Mouse (Mus musculus) urinary bladder, postnatal 25 days (tissue): ENCODE data around the gene Chchd5.

Experiments
- DNase-seq: peaks from one replicate; pipeline ENCODE4 v3.0.0; 2022; ENCODE audit warnings: low spot score

The Chchd5 gene

GRCm38 (mm10) chr2:129152751-129153150 lies 23.3 kb downstream of the Chchd5 start:
- DNase-seq: no peak

GRCm38 (mm10) chr2:129164815-129165214 lies 35.3 kb downstream of the Chchd5 start:
- no peak for DNase-seq

DNA sequence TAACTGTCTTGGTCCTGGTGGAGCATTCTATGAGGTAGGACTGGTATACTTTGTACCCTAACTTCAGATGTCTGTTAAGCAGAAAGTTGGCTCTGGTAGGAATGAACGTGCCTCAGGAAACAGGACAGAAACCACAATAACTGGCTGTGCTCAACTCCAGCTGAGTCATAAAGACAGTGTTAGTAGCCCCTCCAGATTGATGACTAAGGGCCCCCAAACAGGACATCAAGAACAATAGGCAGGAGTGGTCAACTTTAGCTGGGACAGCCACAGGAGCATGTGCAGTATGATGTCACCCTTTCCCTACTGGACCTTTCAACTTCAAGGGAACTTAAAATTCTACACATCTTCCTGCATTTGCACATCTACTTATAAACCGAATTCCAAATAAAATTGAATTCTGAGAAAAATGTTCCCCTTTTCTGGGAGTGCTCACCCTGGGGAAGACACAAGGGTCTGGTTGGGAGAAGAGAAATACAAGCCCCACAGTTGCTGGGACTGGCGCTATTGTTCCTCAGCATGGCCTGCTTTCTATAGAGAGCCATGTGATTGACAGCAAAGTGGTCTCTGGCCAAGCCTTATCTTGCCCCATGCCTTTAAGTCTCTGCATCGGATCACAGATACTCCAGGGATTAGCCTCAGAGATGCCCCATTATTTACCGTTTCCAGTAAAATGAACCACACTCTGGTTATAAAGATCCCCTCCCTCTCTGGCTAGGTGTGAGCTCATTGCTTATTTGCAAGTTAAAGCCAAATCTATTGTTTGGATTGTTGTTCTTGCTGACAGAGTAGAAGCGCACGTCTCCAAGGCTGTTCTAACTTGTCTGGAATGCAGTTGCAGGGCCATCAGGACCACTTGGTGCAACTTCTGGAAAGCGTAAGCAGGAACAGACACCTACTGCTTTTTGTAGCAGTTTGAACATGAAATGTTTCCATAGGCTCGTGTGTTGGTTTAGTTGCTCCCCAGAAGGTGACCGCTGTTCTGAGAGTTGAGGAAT lies 37.3 kb downstream of the Chchd5 start:
- DNase-seq: no peak

GRCm38 (mm10) chr2:129173386-129173785 lies 43.9 kb downstream of the Chchd5 start:
- DNase-seq: no peak

DNA sequence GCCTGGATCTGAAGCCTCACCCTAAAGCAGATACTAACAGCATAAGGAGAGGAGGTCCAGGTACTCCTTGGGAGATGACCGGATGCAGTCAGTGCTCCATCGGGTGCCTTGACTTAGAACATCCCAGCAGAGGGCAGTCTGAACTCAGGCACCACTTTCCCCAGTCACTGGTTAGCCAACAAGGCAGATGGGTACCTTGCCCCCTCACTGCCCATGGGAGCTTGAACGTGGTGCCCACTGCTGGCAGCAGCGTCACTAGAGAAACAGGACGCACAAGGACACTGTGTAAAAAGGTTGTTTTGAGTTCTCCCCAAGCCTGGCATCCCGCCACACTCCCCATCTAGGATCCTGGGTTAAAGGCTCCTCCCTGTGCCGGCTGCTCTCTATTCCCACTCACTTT lies 45.0 kb downstream of the Chchd5 start:
- no peak for DNase-seq

DNA sequence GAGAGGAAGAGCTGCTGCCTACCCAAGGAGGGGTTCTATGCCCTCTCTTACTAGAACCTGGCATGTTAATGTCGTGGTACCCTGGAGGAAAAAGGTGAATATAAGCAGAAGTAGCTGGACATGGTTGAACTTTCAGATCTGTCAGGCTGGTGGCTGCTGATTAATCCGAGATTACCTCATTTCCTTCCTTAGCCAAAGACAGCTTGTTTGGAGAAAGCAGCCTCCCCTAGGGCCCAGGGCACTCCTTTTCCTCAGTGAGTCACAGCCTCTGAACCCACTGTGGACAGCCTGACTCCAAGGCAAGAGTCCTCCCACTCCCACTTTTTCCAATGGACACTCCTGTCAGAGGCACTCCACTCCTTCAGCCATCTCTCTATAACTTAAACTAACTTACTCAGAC lies 46.1 kb downstream of the Chchd5 start:
- DNase-seq: no peak

GRCm38 (mm10) chr2:129176676-129177420 lies 47.3 kb downstream of the Chchd5 start:
- DNase-seq: no peak

- no peak for DNase-seq
Observed at GRCm38 (mm10) chr2:129177661-129178060, 48.2 kb downstream of the Chchd5 start.

DNA sequence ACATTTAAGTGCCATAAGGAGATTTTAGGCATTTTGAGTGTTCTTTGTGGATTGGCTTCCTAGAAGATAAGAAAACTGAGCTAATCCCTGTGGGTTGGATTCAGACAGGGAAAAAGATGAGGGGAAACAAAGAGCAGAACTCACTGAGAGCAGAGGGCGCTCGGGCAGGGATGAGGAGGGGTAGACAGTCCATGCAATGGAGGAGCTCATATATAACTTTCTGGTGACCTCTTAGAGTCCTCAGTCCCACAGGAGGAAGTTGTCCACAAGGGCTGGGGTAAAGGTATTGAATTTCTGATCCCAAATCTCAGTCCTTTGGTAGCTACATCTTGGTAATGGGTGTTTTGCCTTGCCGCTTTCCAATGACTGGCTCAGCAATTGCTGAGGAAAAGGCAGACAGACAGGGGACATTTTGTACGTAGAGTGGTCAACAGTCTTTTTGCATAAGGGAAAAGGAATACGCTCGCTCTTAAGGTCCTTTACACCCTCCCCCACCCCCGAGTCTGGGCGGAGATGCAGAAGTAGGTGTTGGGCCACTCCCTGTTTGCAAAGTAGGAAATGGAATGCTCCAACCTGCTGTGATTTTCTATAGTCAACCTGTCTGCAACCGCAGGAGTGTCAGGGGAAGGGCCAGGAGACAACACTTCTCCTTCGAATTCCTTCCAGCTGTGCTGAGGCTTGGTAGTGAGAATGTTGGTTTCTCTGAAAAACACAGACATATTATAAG lies 48.8 kb downstream of the Chchd5 start:
- DNase-seq: no peak

DNA sequence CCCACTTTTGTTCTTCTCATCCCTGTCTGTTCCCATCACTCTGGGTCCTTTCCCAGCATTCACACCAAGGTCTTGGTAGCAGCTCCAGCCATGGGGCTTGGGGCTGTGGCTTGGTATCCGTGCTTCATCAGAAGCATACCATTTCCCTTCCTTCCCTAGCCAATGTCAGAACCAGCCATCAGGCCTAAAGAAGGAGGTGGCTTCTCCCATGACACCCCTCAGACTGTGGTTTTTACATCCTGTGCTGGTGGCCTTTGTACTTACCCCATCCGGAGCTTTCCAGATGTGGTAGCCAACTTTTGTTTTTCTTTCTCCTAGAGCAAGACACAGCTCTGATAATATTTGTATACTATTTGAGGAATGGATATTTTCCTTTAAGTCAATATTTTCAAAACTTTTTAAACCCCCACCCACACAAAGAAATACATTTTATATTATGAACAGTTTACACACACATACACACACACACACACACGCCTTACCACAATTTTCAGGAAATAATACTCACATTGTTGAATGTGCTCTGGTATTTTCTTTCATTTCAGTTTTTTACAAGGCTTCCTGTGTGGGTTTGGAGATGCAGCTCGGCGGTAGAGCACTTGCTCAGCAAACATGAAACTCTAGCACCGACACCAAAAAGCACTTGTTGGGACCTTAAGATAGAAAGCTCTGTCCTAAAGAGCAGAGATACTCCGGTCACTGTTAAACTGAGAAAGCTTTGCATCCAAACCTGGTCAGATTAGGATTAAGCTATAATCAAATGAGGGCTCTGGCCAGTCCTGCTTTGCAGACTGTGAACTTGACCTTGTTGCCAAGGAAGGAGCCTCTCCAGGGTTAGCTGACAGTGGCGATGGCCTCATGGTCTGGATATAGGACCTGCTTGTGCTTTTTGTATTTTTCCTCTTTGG lies 50.7 kb downstream of the Chchd5 start:
- no peak for DNase-seq

DNA sequence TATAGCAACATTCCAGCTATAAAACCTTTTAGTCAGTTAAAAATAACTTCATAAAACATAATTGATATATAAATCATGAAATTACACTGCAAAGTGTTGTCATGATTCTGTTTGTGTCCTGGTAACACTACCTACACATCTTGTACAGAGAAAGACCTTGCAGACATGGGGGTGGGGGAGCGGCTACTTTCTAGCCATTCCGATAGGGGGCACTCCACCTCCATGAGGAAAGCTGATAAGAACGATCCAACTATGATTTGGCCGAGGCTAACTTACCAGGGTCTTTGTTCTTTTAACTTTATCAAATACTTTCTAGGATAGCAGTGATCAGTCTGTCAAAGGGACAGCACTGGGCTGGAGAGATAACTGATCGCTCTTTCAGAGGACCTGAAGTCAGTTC lies 52.0 kb downstream of the Chchd5 start:
- DNase-seq: no peak

GRCm38 (mm10) chr2:129182412-129182811 lies 52.9 kb downstream of the Chchd5 start:
- DNase-seq: no peak

GRCm38 (mm10) chr2:129183561-129184031 lies 54.1 kb downstream of the Chchd5 start:
- DNase-seq: no peak
